ENCODE assay signal across 8 mouse cellular contexts in the genomic region with DNA sequence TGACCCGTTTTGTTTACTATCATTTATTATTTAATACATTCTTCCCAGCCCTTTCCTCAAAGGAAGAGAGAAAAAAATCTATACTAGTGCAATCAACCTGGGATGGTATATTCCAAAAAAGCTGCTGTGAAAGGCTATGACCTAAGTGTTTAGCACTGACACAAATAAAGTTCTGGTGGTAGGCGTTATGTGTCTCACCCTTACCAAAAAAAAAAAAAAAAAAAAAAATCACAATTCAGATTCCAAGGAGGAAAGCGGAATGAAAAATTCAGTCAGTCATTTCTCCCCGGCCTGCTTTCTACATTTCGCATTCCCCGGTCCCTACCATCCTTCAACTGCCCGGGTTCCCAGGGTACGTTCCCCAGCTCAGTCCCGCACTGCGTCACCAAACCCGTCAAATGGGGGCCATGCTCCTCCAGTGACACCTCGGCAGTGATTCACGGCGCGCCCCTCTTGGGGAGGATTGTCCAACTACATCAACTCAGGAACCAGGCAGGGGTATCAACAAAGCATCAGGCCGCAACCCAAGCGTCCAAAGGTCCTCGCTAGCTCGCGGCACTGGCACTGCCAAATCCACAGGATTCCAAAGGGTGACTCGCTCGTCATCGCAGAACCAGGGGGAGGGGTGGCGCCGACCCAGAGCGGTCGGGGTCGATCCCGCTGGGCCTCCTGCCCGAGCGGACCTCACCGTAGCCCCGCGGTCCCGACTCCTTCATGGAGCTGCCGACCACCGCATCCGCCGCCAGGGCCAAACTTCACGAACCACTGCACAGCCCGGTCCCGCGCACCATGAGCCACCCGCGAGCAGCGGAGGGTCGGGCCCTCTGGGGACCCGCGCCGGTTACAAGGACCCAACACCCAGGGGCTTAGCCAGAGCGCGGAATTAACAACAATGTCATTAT. TPM values are rescaled to one million over a fixed set of nuclear protein-coding genes. Genes with fewer than 3 reads are reported as not detected.
A peak's percentile ranks its signal among the peaks of the same experiment; 100 is the strongest.
DNase-seq lines count a peak whose midpoint lies in the region; ATAC-seq lines count a peak whose summit lies in the region.

No protein-coding gene starts in this region.

- H3K9ac ChIP-seq in hindbrain, embryonic 11.5 days (ENCODE audit: low read depth, low read length) = peak overlapping the region; percentile 93
- H3K9ac ChIP-seq in lung, embryonic 15.5 days = peak overlapping the region; percentile 78

- DNase-seq in Muller cell, postnatal 12 days (ENCODE audit: inconsistent ontology term) = peak; percentile 82
- peak; percentile 80 to 82 for DNase-seq in cerebellum, postnatal 10 days
- peak; percentile 53 to 57 for DNase-seq in frontal cortex, postnatal 14 days (ENCODE audit: low spot score in 2 of 2)
- DNase-seq in hindbrain, embryonic 11.5 days (ENCODE audit: low spot score) = peak; percentile 78
- peak; percentile 69 to 75 for DNase-seq in layer of hippocampus, postnatal 10 days (ENCODE audit: low spot score in 2 of 2)
- peak; percentile 29 for DNase-seq in ovary, adult 18-20 months (ENCODE audit: low spot score)
- DNase-seq in thymus, postnatal 36 days = peak; percentile 4 to 11

- 0 out of 2 replicates have a peak, but pooled peaks cover 2% of the 10 kb centered on the region for H3K4me1 ChIP-seq in hindbrain, embryonic 11.5 days (replicated peaks; ENCODE audit: control insufficient read depth, insufficient read depth, low read length)
- H3K4me1 ChIP-seq in lung, embryonic 15.5 days = no peaks in the 10 kb centered on the region

- no peaks in the 10 kb centered on the region for H3K27me3 ChIP-seq in hindbrain, embryonic 11.5 days (ENCODE audit: control insufficient read depth, insufficient read depth, low read length)
- H3K27me3 ChIP-seq in lung, embryonic 15.5 days = no peaks in the 10 kb centered on the region

- WGBS in hindbrain, embryonic 11.5 days = 2% methylated on average over 52 of the region's 52 CpGs
- 1% methylated on average over 52 of the region's 52 CpGs for WGBS in lung, embryonic 15.5 days

- peak overlapping the region; percentile 96 for H3K27ac ChIP-seq in hindbrain, embryonic 11.5 days (ENCODE audit: low read depth, low read length)
- H3K27ac ChIP-seq in lung, embryonic 15.5 days = peak overlapping the region; percentile 95

- ATAC-seq in hindbrain, embryonic 11.5 days (ENCODE audit: low FRiP score) = peak; percentile 70
- ATAC-seq in lung, embryonic 15.5 days (ENCODE audit: borderline replicate concordance, extremely low read depth, low FRiP score, low TSS enrichment) = peak; percentile 58; the same call in 1 of the 2 replicates

- no peaks in the 10 kb centered on the region for H3K36me3 ChIP-seq in hindbrain, embryonic 11.5 days (ENCODE audit: control insufficient read depth, insufficient read depth, low read length)
- no peaks in the 10 kb centered on the region for H3K36me3 ChIP-seq in lung, embryonic 15.5 days

- peak overlapping the region; percentile 83 for H3K4me3 ChIP-seq in hindbrain, embryonic 11.5 days (ENCODE audit: low read depth, low read length)
- peak overlapping the region; percentile 87 for H3K4me3 ChIP-seq in lung, embryonic 15.5 days

- H3K4me2 ChIP-seq in hindbrain, embryonic 11.5 days (replicated peaks; ENCODE audit: low read depth, low read length) = peak overlapping the region; percentile 71
- H3K4me2 ChIP-seq in lung, embryonic 15.5 days = peak overlapping the region; percentile 90

- H3K9me3 ChIP-seq in hindbrain, embryonic 11.5 days (ENCODE audit: control insufficient read depth, low read length) = no peaks in the 10 kb centered on the region
- no peaks in the 10 kb centered on the region for H3K9me3 ChIP-seq in lung, embryonic 15.5 days

RNA-seq across cellular contexts. Expression of gene Dennd5b, which starts 1.1 kb away (rescaled TPM):
- 18.0 and 30.0 TPM in 2 replicates for polyA plus RNA-seq in hindbrain, embryonic 11.5 days (2014; fragmentation: Nextera tagmentation; extraction: Ambion mirVana)
- total RNA-seq in layer of hippocampus, postnatal 10 days (2021) = 10 to 100 TPM; 35.5 to 40.6 TPM
- polyA plus RNA-seq in lung, embryonic 15.5 days (2015; fragmentation: Nextera tagmentation; extraction: Ambion mirVana) = 5.5 and 5.8 TPM in 2 replicates

RNA-seq across cellular contexts. Expression of gene Gm10203, which starts 29.5 kb away (rescaled TPM):
- not detected in 2 replicates for polyA plus RNA-seq in hindbrain, embryonic 11.5 days (2014; fragmentation: Nextera tagmentation; extraction: Ambion mirVana)
- not detected for total RNA-seq in layer of hippocampus, postnatal 10 days (2021)
- not detected in 2 replicates for polyA plus RNA-seq in lung, embryonic 15.5 days (2015; fragmentation: Nextera tagmentation; extraction: Ambion mirVana)

RNA-seq across cellular contexts. Expression of gene Etfbkmt, which starts 39.2 kb away (rescaled TPM):
- 8.8 and 8.9 TPM in 2 replicates for polyA plus RNA-seq in hindbrain, embryonic 11.5 days (2014; fragmentation: Nextera tagmentation; extraction: Ambion mirVana)
- total RNA-seq in layer of hippocampus, postnatal 10 days (2021) = 1 to 10 TPM; 2.6 to 3.3 TPM
- polyA plus RNA-seq in lung, embryonic 15.5 days (2015; fragmentation: Nextera tagmentation; extraction: Ambion mirVana) = 14.6 and 16.2 TPM in 2 replicates

Comparison
In these comparisons a context has a peak if more than half of its experiments do, and no peak if none do; other contexts are left out.
1. Peak in every context shown above with its lines: DNase-seq, ATAC-seq, H3K4me3 ChIP-seq and H3K27ac ChIP-seq.
2. DNase-seq: peak in every context shown above with its lines; median percentile 82 in Muller cell, postnatal 12 days; 81 in cerebellum, postnatal 10 days; 78 in hindbrain, embryonic 11.5 days; 72 in layer of hippocampus, postnatal 10 days; 55 in frontal cortex, postnatal 14 days; 29 in ovary, adult 18-20 months; 8 in thymus, postnatal 36 days.